Mouse (Mus musculus) intestine, embryonic 16.5 days (tissue): ENCODE results near the gene Sim2. TPM values are rescaled to one million over a fixed set of nuclear protein-coding genes. Genes with fewer than 3 reads are reported as not detected.

Experiments used
- ATAC-seq: fragments of 200-750 bp; cut with Nextera tagmentation; 2 replicates; pipeline ENCODE4 v1.8.0; 2017; ENCODE audit warnings: moderate TSS enrichment, moderate library complexity
- H3K27ac ChIP-seq: fragments of 300-500 bp; sonication (generic); 2 replicates; pipeline ENCODE4 v1.5.1; 2014; ENCODE audit warnings: mild to moderate bottlenecking, low read length
- H3K27me3 ChIP-seq: fragments of 300-500 bp; sonication (generic); replicated peaks from 2 replicates; pipeline ENCODE4 v1.6.1; 2014; ENCODE audit warnings: low read length, control low read depth, mixed read lengths; ENCODE audit not compliant: control insufficient read depth, insufficient read depth
- H3K36me3 ChIP-seq: fragments of 300-500 bp; sonication (generic); 2 replicates; pipeline ENCODE4 v1.6.1; 2014; ENCODE audit warnings: low read length, control low read depth; ENCODE audit not compliant: control insufficient read depth, insufficient read depth
- H3K4me1 ChIP-seq: fragments of 300-500 bp; sonication (generic); 2 replicates; pipeline ENCODE4 v1.6.1; 2014; ENCODE audit warnings: low read length, control low read depth, mixed read lengths; ENCODE audit not compliant: control insufficient read depth, insufficient read depth
- H3K4me2 ChIP-seq: fragments of 300-500 bp; sonication (generic); 2 replicates; pipeline ENCODE4 v1.6.1; 2014; ENCODE audit warnings: low read depth, low read length, control low read depth
- H3K4me3 ChIP-seq: fragments of 300-500 bp; sonication (generic); 2 replicates; pipeline ENCODE4 v1.5.1; 2014; ENCODE audit warnings: mild to moderate bottlenecking, low read length
- H3K9ac ChIP-seq: fragments of 300-500 bp; sonication (generic); 2 replicates; pipeline ENCODE4 v1.6.1; 2014; ENCODE audit warnings: low read depth, low read length
- H3K9me3 ChIP-seq: fragments of 300-500 bp; sonication (generic); 2 replicates; pipeline ENCODE4 v1.6.1; 2016; ENCODE audit warnings: low read length, control low read depth; ENCODE audit not compliant: control insufficient read depth
- WGBS: fragments of 180-500 bp; shearing (Covaris S2); extraction: QIAGEN DNeasy Blood & Tissue Kit; methylation state at CpG from one replicate; pipeline ENCODE4 v1.1.7; 2014; 5-methylcytosine and 5-hydroxymethylcytosine counted together
- polyA plus RNA-seq: library from polyadenylated mRNA; unstranded; fragments of >200 nt; fragmentation: Nextera tagmentation; extraction: Ambion mirVana; gene quantifications from 2 replicates; pipeline ENCODE4 v1.2.1, GENCODE M21; 2015

Gene Sim2
- polyA plus RNA-seq, 1 experiment from 2014 or later: not detected

GRCm38 (mm10) chr16:94071468-94071867, 13.3 kb upstream of the Sim2 start:
- 43% methylated on average over 8 of the region's 8 CpGs for WGBS

GRCm38 (mm10) chr16:94075362-94076027, 9.2 kb upstream of the Sim2 start:
- Histone ChIP-seq H3K4me2 (no peak overlapping the region), H3K9ac (no peak overlapping the region), H3K4me3 (no peak overlapping the region), H3K27ac (no peak overlapping the region), H3K36me3 (no peaks in the 10 kb centered on the region), H3K27me3 (peaks cover 41% of the 10 kb centered on the region), H3K4me1 (no peaks in the 10 kb centered on the region; the same call in 1 of the 2 replicates), H3K9me3 (no peaks in the 10 kb centered on the region)
- WGBS: 44% methylated on average over 19 of the region's 19 CpGs
- ATAC-seq: no peak

More at GRCm38 (mm10) chr16:94071468-94071867, 13.3 kb upstream of the Sim2 start:
- no peak overlapping the region for H3K4me2 ChIP-seq
- H3K4me3 ChIP-seq: no peak overlapping the region
- H3K27ac ChIP-seq: no peak overlapping the region
- H3K9ac ChIP-seq: no peak overlapping the region
- peaks cover 7% of the 10 kb centered on the region for H3K27me3 ChIP-seq
- H3K4me1 ChIP-seq: no peaks in the 10 kb centered on the region
- ATAC-seq: no peak
- no peaks in the 10 kb centered on the region for H3K36me3 ChIP-seq
- H3K9me3 ChIP-seq: no peaks in the 10 kb centered on the region

- no peak overlapping the region for H3K4me2 ChIP-seq
- ATAC-seq: no peak
- H3K27me3 ChIP-seq: peaks cover 66% of the 10 kb centered on the region
- H3K4me3 ChIP-seq: no peak overlapping the region
- H3K9ac ChIP-seq: no peak overlapping the region
- H3K36me3 ChIP-seq: no peaks in the 10 kb centered on the region
- 3% methylated on average over 23 of the region's 23 CpGs for WGBS
- no peak overlapping the region for H3K27ac ChIP-seq
- H3K9me3 ChIP-seq: no peaks in the 10 kb centered on the region
- H3K4me1 ChIP-seq: no peaks in the 10 kb centered on the region; the same call in 1 of the 2 replicates
These were observed 6.2 kb upstream of the Sim2 start for GRCm38 (mm10) chr16:94078318-94079074.

GRCm38 (mm10) chr16:94079075-94079855, 5.5 kb upstream of the Sim2 start:
- H3K9me3 ChIP-seq: no peaks in the 10 kb centered on the region
- no peak overlapping the region for H3K4me2 ChIP-seq
- under 1% methylated on average over 47 of the region's 47 CpGs for WGBS
- H3K4me3 ChIP-seq: no peak overlapping the region
- no peak overlapping the region for H3K27ac ChIP-seq
- no peaks in the 10 kb centered on the region; the same call in 1 of the 2 replicates for H3K4me1 ChIP-seq
- H3K36me3 ChIP-seq: no peaks in the 10 kb centered on the region
- ATAC-seq: no peak
- no peak overlapping the region for H3K9ac ChIP-seq
- H3K27me3 ChIP-seq: peaks cover 74% of the 10 kb centered on the region

- 3% methylated on average over 13 of the region's 13 CpGs for WGBS
These were observed 4.7 kb upstream of the Sim2 start for GRCm38 (mm10) chr16:94079856-94080555.

GRCm38 (mm10) chr16:94081596-94081995, 3.1 kb upstream of the Sim2 start:
- Histone ChIP-seq H3K36me3 (no peaks in the 10 kb centered on the region), H3K4me2 (no peak overlapping the region), H3K4me3 (no peak overlapping the region), H3K27ac (no peak overlapping the region), H3K27me3 (peaks cover 86% of the 10 kb centered on the region), H3K4me1 (peaks cover 9% of the 10 kb centered on the region), H3K9me3 (no peaks in the 10 kb centered on the region), H3K9ac (no peak overlapping the region)
- 16% methylated on average over 5 of the region's 5 CpGs for WGBS
- ATAC-seq: no peak

More at GRCm38 (mm10) chr16:94079856-94080555, 4.7 kb upstream of the Sim2 start:
- Histone ChIP-seq H3K27ac (no peak overlapping the region), H3K9me3 (no peaks in the 10 kb centered on the region), H3K4me3 (no peak overlapping the region), H3K36me3 (no peaks in the 10 kb centered on the region), H3K4me1 (peaks cover 5% of the 10 kb centered on the region), H3K27me3 (peaks cover 81% of the 10 kb centered on the region), H3K9ac (no peak overlapping the region), H3K4me2 (no peak overlapping the region)
- no peak for ATAC-seq

- Histone ChIP-seq H3K9me3 (no peaks in the 10 kb centered on the region), H3K4me1 (peaks cover 9% of the 10 kb centered on the region), H3K27me3 (peaks cover 86% of the 10 kb centered on the region), H3K36me3 (no peaks in the 10 kb centered on the region), H3K4me2 (no peak overlapping the region), H3K27ac (no peak overlapping the region), H3K4me3 (no peak overlapping the region), H3K9ac (no peak overlapping the region)
- ATAC-seq: no peak
- 7% methylated on average over 8 of the region's 8 CpGs for WGBS
These were observed 2.6 kb upstream of the Sim2 start for GRCm38 (mm10) chr16:94081996-94082708.

- Histone ChIP-seq H3K9ac (no peak overlapping the region), H3K4me2 (no peak overlapping the region), H3K27ac (no peak overlapping the region), H3K9me3 (no peaks in the 10 kb centered on the region), H3K36me3 (no peaks in the 10 kb centered on the region), H3K4me1 (peaks cover 11% of the 10 kb centered on the region), H3K27me3 (peaks cover 87% of the 10 kb centered on the region), H3K4me3 (no peak overlapping the region)
- no peak for ATAC-seq
- 1% methylated on average over 46 of the region's 46 CpGs for WGBS
These were observed 1.5 kb upstream of the Sim2 start for GRCm38 (mm10) chr16:94082960-94083847.
